9 mouse cellular contexts compared by ENCODE assay signal in the genomic region with DNA sequence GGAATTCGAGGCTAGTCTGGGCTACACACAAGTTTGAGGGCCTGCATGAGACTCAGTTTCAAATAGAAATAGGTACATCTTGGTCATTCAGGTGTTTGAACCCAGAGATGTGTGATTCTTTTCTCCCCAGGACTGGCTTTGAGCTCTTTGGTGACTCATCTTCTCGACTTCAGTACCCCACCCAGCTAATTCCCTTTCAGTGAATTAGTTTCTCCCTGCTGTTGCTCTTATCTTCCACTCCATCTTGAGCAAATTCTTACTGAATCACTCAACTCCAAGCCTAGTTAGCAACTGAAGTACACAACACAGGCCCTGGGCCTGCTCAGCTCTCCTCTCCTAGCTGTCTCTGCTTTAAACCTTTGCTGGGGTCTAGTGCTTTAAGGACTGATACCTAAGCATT. TPM values are rescaled to one million over a fixed set of nuclear protein-coding genes. Genes with fewer than 3 reads are reported as not detected.
DNase-seq lines count a peak whose midpoint lies in the region; ATAC-seq and TF ChIP-seq lines count a peak whose summit lies in the region.
"Had no signal": no experiment of that assay in that cellular context is flagged by ENCODE, and none has a peak within 500 bp of the region (broad histone marks: within the 10 kb centered on the region; RNA-seq: fewer than 3 reads in every experiment).

No protein-coding gene starts in this region.

- H3K9me3 ChIP-seq in ES-E14 (ENCODE audit: control insufficient read depth, insufficient read depth, low read depth, low read length) = no peaks in the 10 kb centered on the region
- no peaks in the 10 kb centered on the region for H3K9me3 ChIP-seq in forebrain, embryonic 14.5 days (replicated peaks; ENCODE audit: control insufficient read depth, low read length)
- H3K9me3 ChIP-seq in liver, embryonic 16.5 days (replicated peaks; ENCODE audit: control insufficient read depth, low read length) = no peaks in the 10 kb centered on the region

- intact Hi-C loops in gastrocnemius, adult 2 months (cut with DNase I) = no loop called here

- peaks cover 8 to 11% of the 10 kb centered on the region in 2 experiments; a peak in 3 of 4 replicates for H3K4me1 ChIP-seq in ES-E14 (ENCODE audit: control insufficient read depth in 2 of 2, insufficient read depth in 2 of 2, low read length in 2 of 2, poor library complexity in 1 of 2)
- H3K4me1 ChIP-seq in forebrain, embryonic 14.5 days (ENCODE audit: control insufficient read depth, insufficient read depth, low read length) = peaks cover 11% of the 10 kb centered on the region
- peaks cover 16% of the 10 kb centered on the region for H3K4me1 ChIP-seq in liver, embryonic 16.5 days (ENCODE audit: control insufficient read depth, low read depth, low read length)

- DNase-seq in gastrocnemius, adult 2 months = no peak
- DNase-seq in gastrocnemius, postnatal 10 days = no peak
- DNase-seq in ES-E14 (ENCODE audit: low read depth, low spot score) = no peak
- DNase-seq in forebrain, embryonic 14.5 days (ENCODE audit: low spot score) = no peak
- no peak for DNase-seq in cerebellum, adult 9-10 months
- no peak for DNase-seq in thymus, postnatal 25 days

- H3K27me3 ChIP-seq in forebrain, embryonic 14.5 days (replicated peaks; ENCODE audit: control insufficient read depth, insufficient read depth, low read length) = no peaks in the 10 kb centered on the region
- no peaks in the 10 kb centered on the region for H3K27me3 ChIP-seq in liver, embryonic 16.5 days (ENCODE audit: control insufficient read depth, insufficient read depth, low read depth, low read length)

- peak overlapping the region; percentile 90 for H3K4me3 ChIP-seq in gastrocnemius, adult 2 months
- H3K4me3 ChIP-seq in ES-E14 (ENCODE audit: insufficient read depth in 1 of 2, low read depth in 1 of 2, low read length in 2 of 2, poor library complexity in 1 of 2, severe bottlenecking in 1 of 2) = peak overlapping the region; percentile 94 to 98
- peak overlapping the region; percentile 89 for H3K4me3 ChIP-seq in forebrain, embryonic 14.5 days (ENCODE audit: low read depth, low read length)
- peak overlapping the region; percentile 90 for H3K4me3 ChIP-seq in liver, embryonic 16.5 days (ENCODE audit: low read depth, low read length)

- in situ Hi-C loops in ES-E14 (cut with MboI; ENCODE audit: low sequenced_read_pairs in 2 of 2, unreplicated experiment in 2 of 2) = no loop called here

- H3K27ac ChIP-seq in gastrocnemius, adult 2 months = no peak overlapping the region
- H3K27ac ChIP-seq in ES-E14 (ENCODE audit: insufficient read depth, low read depth, low read length, poor library complexity, severe bottlenecking) = no peak overlapping the region
- no peak overlapping the region for H3K27ac ChIP-seq in forebrain, embryonic 14.5 days (ENCODE audit: low read depth, low read length)
- peak overlapping the region; percentile 94 for H3K27ac ChIP-seq in liver, embryonic 16.5 days (ENCODE audit: low read length)
- H3K27ac ChIP-seq: left cerebral cortex, adult 2 months had no signal

- peak overlapping the region; percentile 97 for H3K9ac ChIP-seq in ES-E14 (ENCODE audit: insufficient read depth, low read depth, low read length, poor library complexity, severe bottlenecking)
- peak overlapping the region; percentile 0; the same call in 1 of the 2 replicates for H3K9ac ChIP-seq in forebrain, embryonic 14.5 days (ENCODE audit: low read length)
- peak overlapping the region; percentile 89 for H3K9ac ChIP-seq in liver, embryonic 16.5 days (ENCODE audit: low read depth, low read length)

- WGBS in forebrain, embryonic 14.5 days = 74% methylated on average over 2 of the region's 2 CpGs
- 16% methylated on average over 2 of the region's 2 CpGs for WGBS in liver, embryonic 16.5 days (ENCODE audit: insufficient replicate concordance)

- H3K4me2 ChIP-seq in forebrain, embryonic 14.5 days (ENCODE audit: low read length) = peak overlapping the region; percentile 92
- peak overlapping the region; percentile 74 for H3K4me2 ChIP-seq in liver, embryonic 16.5 days (ENCODE audit: low read depth, low read length)

- ATAC-seq in forebrain, embryonic 14.5 days = no peak
- ATAC-seq in liver, embryonic 16.5 days (ENCODE audit: low read depth) = no peak
- ATAC-seq in frontal cortex, adult (ENCODE audit: low TSS enrichment) = no peak

- no peak for TF ChIP-seq CTCF in gastrocnemius, adult 2 months (IDR thresholded peaks at IDR 0.05)

- peaks cover 30% of the 10 kb centered on the region for H3K36me3 ChIP-seq in ES-E14 (ENCODE audit: control insufficient read depth, insufficient read depth, low read length, poor library complexity, severe bottlenecking)
- H3K36me3 ChIP-seq in forebrain, embryonic 14.5 days (ENCODE audit: control insufficient read depth, insufficient read depth, low read length) = peaks cover 25% of the 10 kb centered on the region
- H3K36me3 ChIP-seq in liver, embryonic 16.5 days (ENCODE audit: control insufficient read depth, insufficient read depth) = peaks cover 22% of the 10 kb centered on the region

TF ChIP-seq in ES-E14, 5 proteins besides CTCF, POLR2A, EP300 and RAD21:
- TF ChIP-seq HCFC1 (IDR thresholded peaks at IDR 0.05; ENCODE audit: borderline replicate concordance, insufficient read depth, low read length) = no peak
- no peak for TF ChIP-seq ZC3H11A (IDR thresholded peaks at IDR 0.05; ENCODE audit: borderline replicate concordance, low read depth, low read length)
- no peak for TF ChIP-seq ZNF384 (IDR thresholded peaks at IDR 0.05; ENCODE audit: low read depth, low read length)
- no peak for TF ChIP-seq MAFK (IDR thresholded peaks at IDR 0.05; ENCODE audit: insufficient read depth, low read depth, low read length)
- no peak for TF ChIP-seq CHD2 (IDR thresholded peaks at IDR 0.05; ENCODE audit: low read depth, low read length)
TF ChIP-seq in ES-E14: peak in this region for 0.

RNA-seq across cellular contexts. Expression of gene Ddx39, which starts 1.6 kb away (rescaled TPM):
- total RNA-seq in gastrocnemius, adult 2 months (2021) = 10 to 100 TPM; 11.2 to 13.1 TPM
- 10 to 100 TPM; 19.4 to 20.6 TPM for total RNA-seq in gastrocnemius, postnatal 10 days (2021)
- total RNA-seq in ES-E14 (2012; rRNA removed) = 274 and 324 TPM in 2 replicates
- 120 and 133 TPM in 2 replicates for polyA plus RNA-seq in forebrain, embryonic 14.5 days (2014; fragmentation: Nextera tagmentation; extraction: Ambion mirVana)
- 149 and 167 TPM in 2 replicates for polyA plus RNA-seq in liver, embryonic 16.5 days (2015; fragmentation: Nextera tagmentation; extraction: Ambion mirVana)

RNA-seq across cellular contexts. Expression of gene Pkn1, which starts 17.6 kb away (rescaled TPM):
- 10 to 100 TPM; 25.8 to 29.9 TPM for total RNA-seq in gastrocnemius, adult 2 months (2021)
- 10 to 100 TPM; 53.4 to 54.7 TPM for total RNA-seq in gastrocnemius, postnatal 10 days (2021)
- total RNA-seq in ES-E14 (2012; rRNA removed) = 24.7 and 33.2 TPM in 2 replicates
- polyA plus RNA-seq in forebrain, embryonic 14.5 days (2014; fragmentation: Nextera tagmentation; extraction: Ambion mirVana) = 20.9 and 21.9 TPM in 2 replicates
- polyA plus RNA-seq in liver, embryonic 16.5 days (2015; fragmentation: Nextera tagmentation; extraction: Ambion mirVana) = 9.6 and 9.8 TPM in 2 replicates

RNA-seq across cellular contexts. Expression of gene Adgre5, which starts 24.6 kb away (rescaled TPM):
- 10 to 100 TPM; 16.3 to 27.7 TPM for total RNA-seq in gastrocnemius, adult 2 months (2021)
- 10 to 100 TPM; 40.6 to 59.8 TPM for total RNA-seq in gastrocnemius, postnatal 10 days (2021)
- 92.2 and 135 TPM in 2 replicates for total RNA-seq in ES-E14 (2012; rRNA removed)
- polyA plus RNA-seq in forebrain, embryonic 14.5 days (2014; fragmentation: Nextera tagmentation; extraction: Ambion mirVana) = 9.3 and 12.4 TPM in 2 replicates
- 16.2 and 18.3 TPM in 2 replicates for polyA plus RNA-seq in liver, embryonic 16.5 days (2015; fragmentation: Nextera tagmentation; extraction: Ambion mirVana)

RNA-seq across cellular contexts. Expression of gene Ptger1, which starts 50.1 kb away (rescaled TPM):
- under 1 TPM; 0.08 to 0.39 TPM for total RNA-seq in gastrocnemius, adult 2 months (2021)
- total RNA-seq in gastrocnemius, postnatal 10 days (2021) = under 1 TPM; 0.14 to 0.38 TPM
- 1.7 and 2.4 TPM in 2 replicates for total RNA-seq in ES-E14 (2012; rRNA removed)
- polyA plus RNA-seq in forebrain, embryonic 14.5 days (2014; fragmentation: Nextera tagmentation; extraction: Ambion mirVana) = 0.27 and 0.63 TPM in 2 replicates
- 0.12 and 0.53 TPM in 2 replicates for polyA plus RNA-seq in liver, embryonic 16.5 days (2015; fragmentation: Nextera tagmentation; extraction: Ambion mirVana)

Comparison
In these comparisons a context has a peak if more than half of its experiments do, and no peak if none do; other contexts are left out.
1. H3K9ac ChIP-seq: peak in every context shown above with its lines; median percentile 97 in ES-E14; 89 in liver, embryonic 16.5 days; 0 in forebrain, embryonic 14.5 days.
2. RNA of gene Ddx39, which starts 1.6 kb away (total RNA-seq): 274 to 324 TPM in ES-E14; 19.4 to 20.6 TPM in gastrocnemius, postnatal 10 days and 11.2 to 13.1 TPM in gastrocnemius, adult 2 months; every median in the first group is over 10 times any median in the second.
3. Peak in every context shown above with its lines, with median percentiles within 50 percentile points of each other: H3K4me3 ChIP-seq.